Mouse (Mus musculus): Measurements from ENCODE around the gene Mcat.

- TF ChIP-seq CTCF (conservative IDR thresholded peaks at IDR 0.05; ENCODE audit: low read length): no peak
- no peak for TF ChIP-seq POU5F1 (IDR thresholded peaks at IDR 0.05; ENCODE audit: borderline replicate concordance, low read length)
These were observed 43.1 kb upstream of the Mcat start for GRCm38 (mm10) chr15:83606700-83607099.
